Mouse (Mus musculus): Measurements from ENCODE around the gene Tns3.

DNA sequence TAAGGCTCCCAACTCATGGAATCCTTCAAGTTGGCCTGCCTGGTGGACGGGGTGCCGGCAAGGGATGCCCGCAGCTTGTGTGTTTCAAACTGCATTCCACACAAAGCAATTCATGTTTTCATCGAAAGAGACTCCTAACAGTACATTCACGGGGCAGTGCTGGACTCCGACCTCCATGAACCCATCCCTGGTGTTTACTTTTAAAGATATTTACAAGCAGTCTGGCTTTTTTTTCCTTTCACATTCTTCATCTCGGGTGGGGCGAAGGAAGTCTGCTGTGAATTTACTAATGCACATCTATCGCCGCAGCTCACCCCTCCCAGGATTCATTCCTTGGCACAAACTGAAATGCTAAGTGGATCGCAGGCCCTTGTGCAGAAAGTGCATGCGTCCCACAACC lies 191.9 kb downstream of the Tns3 start:
- TF ChIP-seq CTCF (IDR thresholded peaks at IDR 0.05; ENCODE audit: borderline replicate concordance, insufficient read depth, low read depth, low read length) (no peak), POLR2A (IDR thresholded peaks at IDR 0.05; ENCODE audit: borderline replicate concordance, insufficient read depth, low read length) (no peak)
